Mouse (Mus musculus) intestine, embryonic 14.5 days (tissue): ENCODE data around the gene Slc23a4. TPM values are rescaled to one million over a fixed set of nuclear protein-coding genes. Genes with fewer than 3 reads are reported as not detected.

Experiments
- ATAC-seq: fragments of 200-750 bp; cut with Nextera tagmentation; replicated peaks from 2 replicates; pipeline ENCODE4 v1.8.0; 2017; ENCODE audit warnings: low read depth, moderate number of reproducible peaks, moderate TSS enrichment, moderate library complexity; ENCODE audit not compliant: low FRiP score, low TSS enrichment
- DNase-seq: peaks from one replicate; pipeline ENCODE4 v3.0.0-alpha.2; 2018; ENCODE audit warnings: low spot score
- H3K27ac ChIP-seq: fragments of 300-500 bp; sonication (generic); 2 replicates; pipeline ENCODE4 v1.5.1; 2014; ENCODE audit warnings: low read depth, mild to moderate bottlenecking, control low read depth
- H3K27me3 ChIP-seq: fragments of 300-500 bp; sonication (generic); replicated peaks from 2 replicates; pipeline ENCODE4 v1.6.1; 2014; ENCODE audit warnings: low read length, control low read depth; ENCODE audit not compliant: control insufficient read depth, insufficient read depth
- H3K36me3 ChIP-seq: fragments of 300-500 bp; sonication (generic); 2 replicates; pipeline ENCODE4 v1.6.1; 2014; ENCODE audit warnings: low read length, control low read depth; ENCODE audit not compliant: control insufficient read depth, insufficient read depth
- H3K4me1 ChIP-seq: fragments of 300-500 bp; sonication (generic); replicated peaks from 2 replicates; pipeline ENCODE4 v1.6.1; 2014; ENCODE audit warnings: low read length, control low read depth, mixed read lengths; ENCODE audit not compliant: control insufficient read depth, insufficient read depth
- H3K4me2 ChIP-seq: fragments of 300-500 bp; sonication (generic); 2 replicates; pipeline ENCODE4 v1.6.1; 2014; ENCODE audit warnings: low read length
- H3K4me3 ChIP-seq: fragments of 300-500 bp; sonication (generic); 2 replicates; pipeline ENCODE4 v1.5.1; 2014; ENCODE audit warnings: low read depth, low read length, control low read depth, mixed read lengths
- H3K9ac ChIP-seq: fragments of 300-500 bp; sonication (generic); 2 replicates; pipeline ENCODE4 v1.6.1; 2014; ENCODE audit warnings: mild to moderate bottlenecking, low read length
- H3K9me3 ChIP-seq: fragments of 300-500 bp; sonication (generic); 2 replicates; pipeline ENCODE4 v1.6.1; 2016; ENCODE audit warnings: low read length, control low read depth; ENCODE audit not compliant: control insufficient read depth
- WGBS: fragments of 180-500 bp; shearing (Covaris S2); extraction: QIAGEN DNeasy Blood & Tissue Kit; methylation state at CpG from one replicate; pipeline ENCODE4 v1.1.7; 2014; 5-methylcytosine and 5-hydroxymethylcytosine counted together
- polyA plus RNA-seq: library from polyadenylated mRNA; unstranded; fragments of >200 nt; fragmentation: Nextera tagmentation; extraction: Ambion mirVana; gene quantifications from 2 replicates; pipeline ENCODE4 v1.2.1, GENCODE M21; 2014

The Slc23a4 gene
- polyA plus RNA-seq, 1 experiment from 2014 or later, result 6.3 TPM

GRCm38 (mm10) chr6:34904361-34904760 lies 83.8 kb downstream of the Slc23a4 start:
- Histone ChIP-seq H3K4me2 (no peak overlapping the region), H3K4me1 (0 out of 2 replicates have a peak, but pooled peaks cover 4% of the 10 kb centered on the region), H3K9me3 (no peaks in the 10 kb centered on the region), H3K27me3 (no peaks in the 10 kb centered on the region), H3K27ac (no peak overlapping the region), H3K4me3 (no peak overlapping the region), H3K9ac (no peak overlapping the region), H3K36me3 (peaks cover 63% of the 10 kb centered on the region)
- ATAC-seq (no peak), DNase-seq (no peak)
- WGBS, result 93% methylated on average over 6 of the region's 6 CpGs

- 0 out of 2 replicates have a peak, but pooled peaks cover 4% of the 10 kb centered on the region for H3K4me1 ChIP-seq
- no peaks in the 10 kb centered on the region for H3K9me3 ChIP-seq
- no peak overlapping the region for H3K4me2 ChIP-seq
- no peak overlapping the region for H3K27ac ChIP-seq
- ATAC-seq (no peak), DNase-seq (no peak)
- WGBS, result 86% methylated on average over 10 of the region's 10 CpGs
- no peak overlapping the region for H3K9ac ChIP-seq
- H3K27me3 ChIP-seq, result no peaks in the 10 kb centered on the region
- H3K4me3 ChIP-seq, result no peak overlapping the region
- H3K36me3 ChIP-seq, result peaks cover 64% of the 10 kb centered on the region
Measured at GRCm38 (mm10) chr6:34903851-34904250, 84.4 kb downstream of the Slc23a4 start.

GRCm38 (mm10) chr6:34903441-34903840 lies 84.8 kb downstream of the Slc23a4 start:
- Histone ChIP-seq H3K4me3 (no peak overlapping the region), H3K9me3 (no peaks in the 10 kb centered on the region), H3K27ac (no peak overlapping the region), H3K27me3 (no peaks in the 10 kb centered on the region), H3K4me1 (0 out of 2 replicates have a peak, but pooled peaks cover 4% of the 10 kb centered on the region), H3K4me2 (no peak overlapping the region), H3K9ac (no peak overlapping the region), H3K36me3 (peaks cover 66% of the 10 kb centered on the region)
- no peak for DNase-seq
- 68% methylated on average over 5 of the region's 5 CpGs for WGBS
- ATAC-seq, result no peak

- H3K4me2 ChIP-seq, result no peak overlapping the region
- H3K27ac ChIP-seq, result no peak overlapping the region
- H3K9me3 ChIP-seq, result no peaks in the 10 kb centered on the region
- H3K4me1 ChIP-seq, result 0 out of 2 replicates have a peak, but pooled peaks cover 4% of the 10 kb centered on the region
- DNase-seq (no peak), ATAC-seq (no peak)
- no peak overlapping the region for H3K4me3 ChIP-seq
- WGBS, result 83% methylated on average over 7 of the region's 7 CpGs
- peaks cover 67% of the 10 kb centered on the region for H3K36me3 ChIP-seq
- H3K27me3 ChIP-seq, result no peaks in the 10 kb centered on the region
- no peak overlapping the region for H3K9ac ChIP-seq
Measured at GRCm38 (mm10) chr6:34902578-34902977, 85.6 kb downstream of the Slc23a4 start.

- Histone ChIP-seq H3K4me3 (no peak overlapping the region), H3K27me3 (no peaks in the 10 kb centered on the region), H3K4me2 (no peak overlapping the region), H3K4me1 (0 out of 2 replicates have a peak, but pooled peaks cover 4% of the 10 kb centered on the region), H3K27ac (no peak overlapping the region), H3K36me3 (peaks cover 67% of the 10 kb centered on the region), H3K9me3 (no peaks in the 10 kb centered on the region), H3K9ac (no peak overlapping the region)
- no peak for ATAC-seq
- no peak for DNase-seq
- WGBS, result 55% methylated on average over 9 of the region's 9 CpGs
Measured at GRCm38 (mm10) chr6:34901911-34902444, 86.2 kb downstream of the Slc23a4 start.

- no peak for DNase-seq
- H3K27me3 ChIP-seq, result no peaks in the 10 kb centered on the region
Measured at GRCm38 (mm10) chr6:34900990-34901389, 87.2 kb downstream of the Slc23a4 start.

GRCm38 (mm10) chr6:34899127-34899526 lies 89.1 kb downstream of the Slc23a4 start:
- no peaks in the 10 kb centered on the region for H3K9me3 ChIP-seq
- WGBS, result 76% methylated on average over 2 of the region's 2 CpGs
- H3K27me3 ChIP-seq, result no peaks in the 10 kb centered on the region
- H3K4me2 ChIP-seq, result no peak overlapping the region
- peaks cover 58% of the 10 kb centered on the region for H3K36me3 ChIP-seq
- 0 out of 2 replicates have a peak, but pooled peaks cover 4% of the 10 kb centered on the region for H3K4me1 ChIP-seq
- no peak for ATAC-seq
- no peak overlapping the region for H3K27ac ChIP-seq
- H3K9ac ChIP-seq, result no peak overlapping the region
- H3K4me3 ChIP-seq, result no peak overlapping the region
- no peak for DNase-seq

More at GRCm38 (mm10) chr6:34900990-34901389, 87.2 kb downstream of the Slc23a4 start:
- H3K4me3 ChIP-seq, result no peak overlapping the region
- no peak overlapping the region for H3K27ac ChIP-seq
- ATAC-seq, result no peak
- no peak overlapping the region for H3K4me2 ChIP-seq
- H3K9ac ChIP-seq, result no peak overlapping the region
- 0 out of 2 replicates have a peak, but pooled peaks cover 4% of the 10 kb centered on the region for H3K4me1 ChIP-seq
- 76% methylated on average over 2 of the region's 2 CpGs for WGBS
- peaks cover 58% of the 10 kb centered on the region for H3K36me3 ChIP-seq
- H3K9me3 ChIP-seq, result no peaks in the 10 kb centered on the region

GRCm38 (mm10) chr6:34896168-34896780 lies 91.9 kb downstream of the Slc23a4 start:
- DNase-seq (no peak), ATAC-seq (no peak)
- peaks cover 65% of the 10 kb centered on the region for H3K36me3 ChIP-seq
- no peaks in the 10 kb centered on the region for H3K9me3 ChIP-seq
- H3K9ac ChIP-seq, result no peak overlapping the region
- H3K27me3 ChIP-seq, result no peaks in the 10 kb centered on the region
- no peak overlapping the region for H3K27ac ChIP-seq
- 56% methylated on average over 16 of the region's 16 CpGs for WGBS
- no peaks in the 10 kb centered on the region for H3K4me1 ChIP-seq
- H3K4me3 ChIP-seq, result no peak overlapping the region
- H3K4me2 ChIP-seq, result no peak overlapping the region

GRCm38 (mm10) chr6:34895569-34895968 lies 92.6 kb downstream of the Slc23a4 start:
- 91% methylated on average over 7 of the region's 7 CpGs for WGBS
- Histone ChIP-seq H3K9ac (no peak overlapping the region), H3K36me3 (peaks cover 67% of the 10 kb centered on the region), H3K27ac (no peak overlapping the region), H3K4me1 (no peaks in the 10 kb centered on the region), H3K4me2 (no peak overlapping the region), H3K9me3 (no peaks in the 10 kb centered on the region), H3K4me3 (no peak overlapping the region), H3K27me3 (no peaks in the 10 kb centered on the region)
- DNase-seq (no peak), ATAC-seq (no peak)
